Mouse (Mus musculus): Measurements from ENCODE around the gene Gm10230.
"Not testable (repeated sequence)": the region's sequence is repeated elsewhere in the genome, so short reads cannot be mapped to it uniquely, and the experiment has no call there.

Gm10230 gene

DNA sequence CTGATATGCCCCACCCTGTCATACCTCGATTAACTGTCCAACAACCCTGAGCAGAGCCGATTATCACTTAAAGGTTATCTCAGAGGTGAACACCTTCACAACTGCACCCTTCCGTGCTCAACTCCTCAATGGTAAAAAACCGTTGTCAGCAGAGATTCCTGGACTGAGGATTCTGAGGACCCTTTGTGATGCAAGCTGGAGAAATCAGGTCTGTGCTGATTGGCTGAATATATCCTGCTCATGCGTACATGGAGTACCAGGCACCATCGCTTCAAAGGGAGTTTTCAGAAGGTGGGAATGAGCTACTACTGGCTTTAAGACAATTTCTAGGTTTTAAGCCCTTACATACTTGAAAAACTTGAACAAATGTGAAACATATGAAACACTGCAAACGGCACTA lies at the start of gene Gm10230:
Gm10230 (minus strand) TSS at position 101 of the 400 bp plus-strand sequence.
- DNase-seq (ENCODE audit: low spot score): not testable (repeated sequence)

All from embryo, embryonic 10.5 days (tissue).